Mouse (Mus musculus) small intestine, adult 2 months (tissue): ENCODE results near the gene Mdfi. TPM values are rescaled to one million over a fixed set of nuclear protein-coding genes. Genes with fewer than 3 reads are reported as not detected.

Experiments used
- H3K27ac ChIP-seq: fragments of 200-500 bp; 2 replicates; pipeline ENCODE4 v1.5.1; 2012; ENCODE audit warnings: low read depth, low read length, control low read depth, inconsistent platforms; ENCODE audit not compliant: insufficient read depth
- H3K27me3 ChIP-seq: fragments of 200-500 bp; 2 replicates; pipeline ENCODE4 v1.6.1; 2012; ENCODE audit warnings: mild to moderate bottlenecking, moderate library complexity, low read length, inconsistent platforms; ENCODE audit not compliant: control insufficient read depth, insufficient read depth
- H3K36me3 ChIP-seq: fragments of 200-500 bp; 2 replicates; pipeline ENCODE4 v1.6.1; 2012; ENCODE audit warnings: mild to moderate bottlenecking, low read length, control low read depth, inconsistent platforms; ENCODE audit not compliant: control insufficient read depth, insufficient read depth
- H3K4me1 ChIP-seq: fragments of 200-500 bp; 2 replicates; pipeline ENCODE4 v1.6.1; 2012; ENCODE audit warnings: low read length, inconsistent platforms, mixed read lengths; ENCODE audit not compliant: control insufficient read depth, insufficient read depth, insufficient read length
- H3K4me3 ChIP-seq: fragments of 200-500 bp; 2 replicates; pipeline ENCODE4 v1.5.1; 2012; ENCODE audit warnings: low read depth, mild to moderate bottlenecking, control low read depth, inconsistent platforms, low read length, moderate library complexity
- CTCF ChIP-seq: fragments of 200-500 bp; IDR thresholded peaks from 2 replicates; pipeline ENCODE4 v1.5.1; 2012; ENCODE audit warnings: low read depth, mild to moderate bottlenecking, control low read depth, inconsistent platforms, low read length, moderate library complexity, mixed read lengths; ENCODE audit not compliant: insufficient replicate concordance, insufficient read length; ENCODE audit errors: extremely low read depth
- POLR2A ChIP-seq: fragments of 200-500 bp; IDR thresholded peaks from 2 replicates; pipeline ENCODE4 v1.6.1; 2012; ENCODE audit warnings: low read depth, mild to moderate bottlenecking, control low read depth, inconsistent platforms, low read length, moderate library complexity
- WGBS: fragments of 180-500 bp; shearing (Covaris S2); methylation state at CpG from one replicate; pipeline ENCODE4 v1.1.7; 2018; 5-methylcytosine and 5-hydroxymethylcytosine counted together
- polyA plus RNA-seq: library from polyadenylated mRNA; depleted of rRNA; stranded (reverse); fragments of >200 nt; gene quantifications from 2 replicates; pipeline ENCODE4 v1.2.3, GENCODE M21; 2012

Mdfi gene
- polyA plus RNA-seq, 1 experiment = 7.3 TPM

GRCm38 (mm10) chr17:47796968-47797367 lies 37.5 kb downstream of the Mdfi start:
- Histone ChIP-seq H3K27ac (no peak overlapping the region), H3K36me3 (no peaks in the 10 kb centered on the region; the same call in 1 of the 2 replicates), H3K4me1 (no peaks in the 10 kb centered on the region), H3K4me3 (no peak overlapping the region), H3K27me3 (no peaks in the 10 kb centered on the region)
- TF ChIP-seq POLR2A (no peak), CTCF (peak; percentile 30; the same call in 1 of the 2 replicates)
- 65% methylated on average over 4 of the region's 4 CpGs for WGBS

GRCm38 (mm10) chr17:47796156-47796816 lies 38.2 kb downstream of the Mdfi start:
- H3K4me1 ChIP-seq = no peaks in the 10 kb centered on the region
- no peak overlapping the region for H3K4me3 ChIP-seq
- no peaks in the 10 kb centered on the region for H3K27me3 ChIP-seq
- WGBS = 83% methylated on average over 16 of the region's 16 CpGs
- no peaks in the 10 kb centered on the region; the same call in 1 of the 2 replicates for H3K36me3 ChIP-seq
- no peak overlapping the region for H3K27ac ChIP-seq
- TF ChIP-seq CTCF (no peak), POLR2A (no peak)

GRCm38 (mm10) chr17:47795446-47795845 lies 39.0 kb downstream of the Mdfi start:
- 49% methylated on average over 3 of the region's 3 CpGs for WGBS
- peak; percentile 69; the same call in 1 of the 2 replicates for TF ChIP-seq CTCF
- TF ChIP-seq POLR2A = no peak
- Histone ChIP-seq H3K27ac (no peak overlapping the region), H3K4me3 (no peak overlapping the region), H3K27me3 (no peaks in the 10 kb centered on the region), H3K4me1 (no peaks in the 10 kb centered on the region), H3K36me3 (no peaks in the 10 kb centered on the region; the same call in 1 of the 2 replicates)

DNA sequence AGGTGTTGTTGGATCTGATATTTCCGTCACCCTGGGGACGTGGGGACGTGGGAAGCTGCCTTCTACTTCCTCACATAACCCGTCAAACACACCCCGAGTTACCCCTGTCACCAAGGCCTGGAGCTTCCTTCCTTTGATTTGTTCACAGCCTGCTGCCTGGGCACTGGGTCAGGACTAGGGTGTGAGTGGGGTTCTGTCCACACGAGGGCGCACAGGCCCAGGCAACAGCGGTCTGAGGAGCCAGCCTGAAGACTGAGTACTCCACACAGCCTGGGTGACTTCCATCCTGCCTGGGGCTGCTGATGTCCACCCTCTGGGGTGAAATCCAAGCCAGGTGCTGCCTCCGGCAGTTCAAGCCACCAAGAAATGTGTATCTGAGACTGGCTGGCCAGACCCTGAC lies 41.1 kb downstream of the Mdfi start:
- peak; percentile 82 for TF ChIP-seq CTCF
- no peak for TF ChIP-seq POLR2A
- H3K27ac ChIP-seq = no peak overlapping the region
- H3K4me1 ChIP-seq = no peaks in the 10 kb centered on the region
- H3K4me3 ChIP-seq = no peak overlapping the region
- WGBS = 12% methylated on average over 9 of the region's 9 CpGs
- H3K27me3 ChIP-seq = no peaks in the 10 kb centered on the region
- peaks cover 7% of the 10 kb centered on the region; the same call in 1 of the 2 replicates for H3K36me3 ChIP-seq

DNA sequence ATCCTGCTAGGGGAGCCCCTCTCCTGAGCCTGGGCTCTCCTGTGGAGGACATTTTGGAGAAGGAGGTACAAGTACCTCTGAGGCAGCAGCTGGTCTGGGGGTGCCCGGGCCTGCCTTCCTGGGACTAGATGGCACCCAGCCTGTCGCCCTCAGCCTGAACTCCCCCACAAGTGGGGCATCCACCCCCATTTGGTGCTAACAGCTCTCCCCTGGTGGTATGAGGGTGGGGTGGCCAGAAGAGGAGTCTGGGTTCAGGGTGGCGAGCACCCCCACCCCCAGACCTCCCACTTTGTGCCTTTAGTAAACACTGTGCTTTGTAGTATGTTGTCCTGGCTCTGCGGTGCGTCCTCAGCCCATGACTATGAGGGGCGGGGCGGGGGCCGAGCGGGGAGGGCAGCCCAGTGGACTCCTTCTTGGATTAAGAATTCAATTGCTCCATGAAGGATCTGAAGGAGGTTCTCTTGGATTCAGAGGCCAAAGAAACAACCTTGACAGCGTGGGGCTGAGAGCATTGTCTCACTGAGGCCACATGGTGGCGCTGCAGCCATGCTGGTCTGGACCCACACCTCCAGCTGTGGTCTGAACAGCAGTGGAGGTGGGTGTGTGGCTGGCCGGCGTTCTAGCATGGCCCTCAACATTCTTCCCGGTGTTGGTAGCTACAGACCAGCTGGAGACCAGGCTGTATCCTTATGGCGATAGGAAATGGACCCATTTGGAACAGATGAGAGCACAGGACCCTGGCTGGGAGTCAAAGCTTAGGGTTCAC lies 42.2 kb downstream of the Mdfi start:
- Histone ChIP-seq H3K27ac (no peak overlapping the region), H3K27me3 (no peaks in the 10 kb centered on the region), H3K4me1 (no peaks in the 10 kb centered on the region), H3K4me3 (no peak overlapping the region), H3K36me3 (peaks cover 15% of the 10 kb centered on the region; the same call in 1 of the 2 replicates)
- TF ChIP-seq POLR2A (no peak), CTCF (peak; percentile 77)
- WGBS = 38% methylated on average over 15 of the region's 15 CpGs

DNA sequence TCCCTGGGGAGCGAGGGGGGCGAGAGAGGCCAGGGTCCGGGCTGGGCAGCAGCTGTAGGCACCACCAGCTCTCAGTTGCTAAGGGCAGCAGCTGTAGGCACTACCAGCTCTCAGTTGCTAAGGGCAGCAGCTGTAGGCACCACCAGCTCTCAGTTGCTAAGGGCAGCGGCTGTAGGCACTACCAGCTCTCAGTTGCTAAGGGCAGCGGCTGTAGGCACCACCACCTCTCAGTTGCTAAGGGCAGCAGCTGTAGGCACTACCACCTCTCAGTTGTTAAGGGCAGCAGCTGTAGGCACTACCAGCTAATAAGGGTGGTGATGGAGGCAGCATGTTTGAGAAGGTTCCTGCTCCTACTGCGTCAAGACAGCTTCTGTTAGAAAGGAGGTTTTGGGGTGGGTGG lies 45.5 kb downstream of the Mdfi start:
- 92% methylated on average over 6 of the region's 6 CpGs for WGBS
- TF ChIP-seq CTCF = no peak
- TF ChIP-seq POLR2A = no peak
- Histone ChIP-seq H3K27me3 (no peaks in the 10 kb centered on the region), H3K4me1 (no peaks in the 10 kb centered on the region), H3K4me3 (no peak overlapping the region), H3K27ac (no peak overlapping the region), H3K36me3 (peaks cover 22% of the 10 kb centered on the region; the same call in 1 of the 2 replicates)

DNA sequence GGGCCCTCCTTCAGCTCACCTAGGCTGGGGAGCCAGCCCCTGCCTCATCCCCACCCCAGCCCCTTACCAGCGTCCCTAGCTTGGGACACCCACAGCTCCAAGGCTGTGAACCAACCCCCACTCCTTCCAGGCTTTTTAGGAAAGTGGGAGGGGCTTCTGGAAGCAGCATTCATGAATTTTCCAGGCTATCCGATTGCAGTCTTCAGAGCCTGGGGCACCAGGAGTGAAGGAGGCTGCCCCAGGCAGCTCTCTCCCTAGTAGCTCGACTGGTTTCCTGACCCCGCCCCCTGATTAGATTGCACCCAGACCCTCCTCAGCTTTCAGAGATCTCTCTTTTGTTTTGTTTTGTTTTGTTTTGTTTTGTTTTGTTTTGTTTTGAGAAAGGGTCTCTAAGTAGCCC lies 46.2 kb downstream of the Mdfi start:
- Histone ChIP-seq H3K4me1 (no peaks in the 10 kb centered on the region), H3K27ac (no peak overlapping the region), H3K4me3 (no peak overlapping the region), H3K36me3 (peaks cover 22% of the 10 kb centered on the region; the same call in 1 of the 2 replicates), H3K27me3 (no peaks in the 10 kb centered on the region)
- TF ChIP-seq POLR2A (no peak), CTCF (no peak)
- 61% methylated on average over 4 of the region's 4 CpGs for WGBS
